Mouse (Mus musculus) midbrain, embryonic 13.5 days (tissue): ENCODE measurements at regions not wholly inside any gene's neighbourhood (a gene's known extent, or its start where the extent isn't known, plus 50 kb on each side); places are given as distances from the start of the nearest gene placed in this dataset.
A peak's percentile ranks its signal among the peaks of the same experiment; 100 is the strongest.

Experiments
- ATAC-seq: fragments of 200-750 bp; cut with Nextera tagmentation; 2 replicates; pipeline ENCODE4 v1.8.0; 2017; ENCODE audit warnings: mild to moderate bottlenecking, moderate TSS enrichment, moderate library complexity
- H3K27ac ChIP-seq: fragments of 300-500 bp; sonication (generic); 2 replicates; pipeline ENCODE4 v1.5.1; 2015; ENCODE audit warnings: inconsistent platforms, mild to moderate bottlenecking, moderate library complexity
- H3K27me3 ChIP-seq: fragments of 300-500 bp; sonication (generic); 2 replicates; pipeline ENCODE4 v1.6.1; 2015; ENCODE audit warnings: mild to moderate bottlenecking, inconsistent platforms
- H3K36me3 ChIP-seq: fragments of 300-500 bp; sonication (generic); 2 replicates; pipeline ENCODE4 v1.6.1; 2015; ENCODE audit warnings: mild to moderate bottlenecking, inconsistent platforms
- H3K4me1 ChIP-seq: fragments of 300-500 bp; sonication (generic); replicated peaks from 2 replicates; pipeline ENCODE4 v1.6.1; 2015; ENCODE audit warnings: inconsistent platforms
- H3K4me2 ChIP-seq: fragments of 300-500 bp; sonication (generic); replicated peaks from 2 replicates; pipeline ENCODE4 v1.6.1; 2015; ENCODE audit warnings: moderate library complexity, mild to moderate bottlenecking, inconsistent platforms
- H3K4me3 ChIP-seq: fragments of 300-500 bp; sonication (generic); replicated peaks from 2 replicates; pipeline ENCODE4 v1.5.1; 2015; ENCODE audit warnings: mild to moderate bottlenecking, inconsistent platforms
- H3K9ac ChIP-seq: fragments of 300-500 bp; sonication (generic); replicated peaks from 2 replicates; pipeline ENCODE4 v1.6.1; 2015; ENCODE audit warnings: mild to moderate bottlenecking, inconsistent platforms
- H3K9me3 ChIP-seq: fragments of 300-500 bp; sonication (generic); 2 replicates; pipeline ENCODE4 v1.6.1; 2016; ENCODE audit warnings: mild to moderate bottlenecking, inconsistent platforms
- WGBS: fragments of 180-500 bp; shearing (Covaris S2); methylation state at CpG from one replicate; pipeline ENCODE4 v1.1.7; 2015; 5-methylcytosine and 5-hydroxymethylcytosine counted together

DNA sequence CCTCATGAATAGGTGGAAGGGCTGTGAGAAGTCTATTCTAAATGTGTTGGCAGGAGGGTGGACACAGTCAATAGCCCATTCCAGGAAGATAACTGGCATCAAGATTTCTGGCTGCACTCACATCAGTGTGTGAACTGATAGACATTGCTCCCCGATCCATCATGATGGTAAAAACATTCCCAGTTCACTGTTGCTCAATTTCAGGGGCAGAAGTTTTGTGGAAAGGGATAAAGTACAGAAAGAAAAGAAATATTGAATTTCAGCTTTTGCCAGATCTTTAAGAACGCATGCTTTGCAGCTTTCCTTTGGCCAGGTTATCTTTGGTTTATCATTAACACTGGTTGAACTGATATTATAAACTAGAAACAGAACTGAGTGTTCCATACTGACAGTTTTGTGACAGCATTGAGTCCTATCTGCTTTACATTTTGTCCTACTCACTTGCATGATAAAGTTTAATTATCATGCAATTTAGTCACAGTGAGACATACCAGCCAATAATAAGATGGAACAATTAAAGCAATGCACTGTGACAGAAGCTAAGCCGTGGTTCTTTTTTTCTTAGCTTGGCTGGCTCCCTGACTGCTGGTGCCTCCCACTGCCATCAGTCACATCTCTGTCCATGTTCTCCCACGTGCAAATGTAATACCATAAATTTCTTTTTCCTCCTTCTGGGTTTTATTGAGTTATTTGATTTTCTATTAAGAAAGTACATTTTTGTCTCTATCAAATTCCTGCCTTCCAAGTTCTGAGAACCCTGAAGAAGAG, 302.1 kb downstream of the Etaa1 start:
- no peak for ATAC-seq
- Histone ChIP-seq H3K9me3 (no peaks in the 10 kb centered on the region), H3K9ac (no peak overlapping the region), H3K27me3 (no peaks in the 10 kb centered on the region), H3K27ac (no peak overlapping the region), H3K4me2 (no peak overlapping the region), H3K4me1 (no peaks in the 10 kb centered on the region), H3K36me3 (no peaks in the 10 kb centered on the region), H3K4me3 (no peak overlapping the region)
- WGBS = 62% methylated on average over 4 of the region's 4 CpGs

DNA sequence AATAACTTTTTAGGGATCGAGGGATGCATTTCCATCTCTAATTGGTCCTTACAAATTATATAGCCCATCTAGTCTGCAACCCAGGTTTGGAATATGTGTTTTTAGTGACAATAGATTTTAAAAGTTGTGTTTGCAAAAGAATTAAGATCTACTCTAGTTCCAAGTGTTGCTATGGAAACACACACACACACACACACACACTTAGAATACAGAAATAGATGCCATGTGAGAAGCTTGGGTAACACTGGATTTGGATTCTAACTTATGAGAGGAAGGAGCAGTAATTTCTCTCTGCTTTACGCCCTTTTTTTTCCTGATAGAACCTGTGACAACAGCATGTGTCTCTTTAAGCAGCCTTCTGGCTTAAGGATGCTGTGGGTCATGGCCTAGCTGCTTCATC, 297.8 kb downstream of the Etaa1 start:
- Histone ChIP-seq H3K9me3 (no peaks in the 10 kb centered on the region), H3K4me3 (no peak overlapping the region), H3K4me2 (no peak overlapping the region), H3K27ac (no peak overlapping the region), H3K27me3 (no peaks in the 10 kb centered on the region), H3K4me1 (peaks cover 10% of the 10 kb centered on the region; the same call in 1 of the 2 replicates), H3K9ac (no peak overlapping the region), H3K36me3 (no peaks in the 10 kb centered on the region)
- ATAC-seq = no peak
- WGBS = 93% methylated on average over 2 of the region's 2 CpGs

DNA sequence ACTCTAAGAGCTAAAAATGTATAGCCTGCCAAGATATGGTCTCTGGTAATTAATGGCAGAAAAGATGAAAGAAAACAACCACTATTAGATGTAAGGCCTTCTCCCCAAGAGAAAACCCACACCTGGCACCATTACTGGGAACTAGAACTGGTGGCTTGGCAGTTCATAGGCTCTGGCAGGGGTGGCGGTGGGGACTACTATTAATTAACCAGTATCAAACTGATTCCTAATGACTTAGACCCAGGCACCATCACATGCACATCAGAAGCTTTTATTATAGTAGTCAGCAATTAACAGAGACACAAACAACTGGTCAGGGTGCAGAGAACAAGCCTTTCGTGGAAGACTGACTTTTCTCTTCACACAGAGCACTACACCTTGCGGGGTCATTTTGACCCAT, 296.0 kb downstream of the Etaa1 start:
- Histone ChIP-seq H3K9me3 (no peaks in the 10 kb centered on the region), H3K27me3 (no peaks in the 10 kb centered on the region), H3K36me3 (no peaks in the 10 kb centered on the region), H3K4me1 (peaks cover 10% of the 10 kb centered on the region; the same call in 1 of the 2 replicates), H3K4me3 (no peak overlapping the region), H3K27ac (no peak overlapping the region; the same call in 1 of the 2 replicates), H3K9ac (no peak overlapping the region), H3K4me2 (no peak overlapping the region)
- 78% methylated on average over 3 of the region's 3 CpGs for WGBS
- ATAC-seq = peak; percentile 31; the same call in 1 of the 2 replicates

DNA sequence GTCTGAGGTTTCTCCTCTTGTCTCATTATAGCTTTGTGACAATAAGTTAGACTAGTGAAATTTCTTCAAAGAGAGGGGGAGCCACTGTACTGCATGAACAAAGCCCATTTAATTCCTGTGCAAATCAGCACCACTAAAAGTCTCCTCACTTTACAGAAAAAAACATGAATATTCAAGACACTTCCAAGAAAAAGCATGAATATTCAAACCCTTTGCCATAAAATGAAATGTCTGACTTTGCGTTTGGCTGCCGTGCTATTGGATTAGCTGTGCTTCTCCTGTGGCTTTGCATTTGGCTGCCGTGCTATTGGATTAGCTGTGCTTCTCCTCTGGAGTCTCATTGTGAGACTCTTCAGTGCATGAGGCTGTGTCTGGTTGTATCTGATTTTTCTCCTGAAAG, 295.4 kb downstream of the Etaa1 start:
- H3K4me3 ChIP-seq = no peak overlapping the region
- no peaks in the 10 kb centered on the region for H3K9me3 ChIP-seq
- ATAC-seq = peak; percentile 87
- no peak overlapping the region for H3K4me2 ChIP-seq
- H3K27ac ChIP-seq = no peak overlapping the region; the same call in 1 of the 2 replicates
- H3K36me3 ChIP-seq = no peaks in the 10 kb centered on the region
- no peak overlapping the region for H3K9ac ChIP-seq
- 11% methylated on average over 3 of the region's 3 CpGs for WGBS
- peaks cover 10% of the 10 kb centered on the region; the same call in 1 of the 2 replicates for H3K4me1 ChIP-seq
- no peaks in the 10 kb centered on the region for H3K27me3 ChIP-seq

DNA sequence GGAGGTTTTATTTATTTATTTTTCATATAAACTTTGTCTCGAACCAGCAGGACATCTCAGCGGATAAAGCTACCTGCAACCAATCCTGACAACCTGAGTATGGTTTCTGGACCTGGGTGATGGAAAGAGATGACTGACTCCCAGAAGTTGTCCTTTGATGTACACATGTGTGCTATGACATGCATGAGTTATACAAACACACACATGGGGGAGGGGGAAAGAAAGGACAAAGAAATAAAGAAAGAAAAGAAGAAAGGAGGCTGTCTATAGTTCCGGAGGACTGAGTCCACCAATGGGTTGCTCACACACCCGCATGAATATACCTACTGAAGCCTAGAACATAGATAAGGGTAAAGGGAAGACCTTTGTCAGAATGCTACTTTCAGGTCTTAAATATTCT, 295.0 kb downstream of the Etaa1 start:
- WGBS = 81% methylated on average over 4 of the region's 4 CpGs
- peak; percentile 10; the same call in 1 of the 2 replicates for ATAC-seq
- no peak overlapping the region for H3K27ac ChIP-seq

DNA sequence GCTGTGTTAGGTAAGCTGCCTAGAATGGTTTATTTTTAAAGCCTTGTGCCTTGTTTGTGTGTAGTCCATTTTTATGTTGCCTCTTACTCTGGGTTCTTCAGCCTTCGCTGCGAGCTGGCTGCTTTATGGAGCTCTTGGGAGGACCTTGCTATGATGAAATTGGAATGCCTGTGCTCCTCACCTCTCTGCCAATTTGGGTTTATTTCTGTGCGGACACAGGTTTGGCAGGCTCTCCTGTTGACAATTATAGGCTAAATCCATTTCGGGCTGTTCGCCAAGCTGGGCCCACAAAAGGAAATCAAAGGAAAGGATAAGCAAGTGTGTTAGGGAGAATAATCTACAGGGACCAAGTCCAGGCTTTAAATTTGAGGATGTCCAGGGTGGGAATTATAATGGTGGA, 289.8 kb downstream of the Etaa1 start:
- Histone ChIP-seq H3K27me3 (no peaks in the 10 kb centered on the region), H3K4me1 (no peaks in the 10 kb centered on the region), H3K9me3 (no peaks in the 10 kb centered on the region), H3K4me3 (no peak overlapping the region), H3K9ac (no peak overlapping the region), H3K27ac (no peak overlapping the region), H3K36me3 (no peaks in the 10 kb centered on the region), H3K4me2 (no peak overlapping the region)
- WGBS = 80% methylated on average over 5 of the region's 5 CpGs
- no peak for ATAC-seq

More for the DNA sequence above, 295.0 kb downstream of the Etaa1 start:
- H3K4me2 ChIP-seq = no peak overlapping the region
- H3K27me3 ChIP-seq = no peaks in the 10 kb centered on the region
- H3K4me1 ChIP-seq = peaks cover 10% of the 10 kb centered on the region; the same call in 1 of the 2 replicates
- no peak overlapping the region for H3K4me3 ChIP-seq
- no peaks in the 10 kb centered on the region for H3K36me3 ChIP-seq
- no peak overlapping the region for H3K9ac ChIP-seq
- H3K9me3 ChIP-seq = no peaks in the 10 kb centered on the region

DNA sequence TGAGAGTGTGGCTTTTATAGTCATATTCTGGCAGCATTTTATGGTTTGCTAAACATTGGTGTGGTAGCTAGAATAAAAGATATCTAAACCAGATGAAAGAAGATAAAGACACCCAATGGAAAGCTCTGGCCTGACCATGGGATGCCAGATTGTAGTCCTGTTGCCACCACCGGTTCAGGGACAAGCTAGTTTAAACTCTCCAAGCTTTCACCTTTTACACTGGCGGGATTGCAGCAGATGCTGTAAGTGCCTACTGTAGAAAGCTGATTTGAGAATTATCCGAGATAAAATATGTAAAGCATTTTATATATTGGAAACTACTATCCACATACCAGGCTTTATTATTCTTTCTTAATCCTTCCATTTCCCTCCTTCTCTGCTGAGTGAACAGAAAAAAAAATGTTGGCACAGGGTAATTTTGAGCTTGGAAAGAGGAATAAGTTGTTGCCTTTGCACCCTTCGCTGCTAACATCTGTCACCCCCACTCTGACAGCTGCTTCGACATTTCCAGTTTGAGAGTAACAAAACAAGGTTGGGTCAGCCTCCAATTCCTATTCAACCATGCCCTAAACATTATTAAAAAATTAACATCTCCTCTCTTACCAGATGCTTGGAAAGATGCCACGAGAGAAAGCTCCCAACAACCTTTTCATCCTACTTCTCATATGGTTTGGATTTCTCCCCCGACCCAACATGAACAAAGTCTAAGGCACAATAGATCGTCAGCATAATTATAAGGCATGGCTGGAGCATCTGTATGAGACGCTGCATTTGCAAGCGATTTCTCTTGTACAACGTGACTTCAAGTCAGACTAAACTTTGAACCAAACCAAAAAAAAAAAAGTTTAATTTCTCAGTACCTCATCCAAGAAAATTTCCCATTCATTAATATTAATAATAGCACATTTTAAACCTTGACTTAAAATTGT, 287.8 kb downstream of the Etaa1 start:
- H3K4me2 ChIP-seq = no peak overlapping the region
- H3K36me3 ChIP-seq = no peaks in the 10 kb centered on the region
- H3K9me3 ChIP-seq = no peaks in the 10 kb centered on the region
- H3K4me3 ChIP-seq = no peak overlapping the region
- no peaks in the 10 kb centered on the region for H3K4me1 ChIP-seq
- no peak overlapping the region for H3K9ac ChIP-seq
- no peak for ATAC-seq
- no peak overlapping the region for H3K27ac ChIP-seq
- H3K27me3 ChIP-seq = no peaks in the 10 kb centered on the region
- 76% methylated on average over 11 of the region's 11 CpGs for WGBS

DNA sequence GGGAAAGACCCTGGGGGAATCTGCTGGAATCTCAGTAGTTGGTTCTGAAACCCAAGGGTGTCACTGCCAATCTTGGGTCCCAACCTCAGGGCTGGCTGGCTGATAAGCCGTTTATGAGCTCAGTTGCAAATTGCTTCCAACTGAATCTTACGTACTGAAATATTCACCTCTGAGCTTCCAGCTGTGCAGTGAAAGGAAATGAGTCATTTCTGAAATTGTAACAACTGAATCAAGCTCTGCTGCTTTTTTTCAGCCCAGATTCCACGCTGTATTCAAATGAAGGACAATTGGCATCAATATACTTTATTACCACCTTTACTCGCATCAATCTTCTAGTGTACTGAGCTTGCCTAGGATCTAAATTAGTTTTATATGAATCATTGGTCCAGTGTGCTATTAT, 272.7 kb downstream of the Etaa1 start:
- H3K27ac ChIP-seq = no peak overlapping the region
- H3K9ac ChIP-seq = no peak overlapping the region
- H3K27me3 ChIP-seq = no peaks in the 10 kb centered on the region
- H3K4me1 ChIP-seq = no peaks in the 10 kb centered on the region
- ATAC-seq = no peak
- 83% methylated on average over 4 of the region's 4 CpGs for WGBS
- no peak overlapping the region for H3K4me2 ChIP-seq
- H3K4me3 ChIP-seq = no peak overlapping the region
- H3K9me3 ChIP-seq = peaks cover 6% of the 10 kb centered on the region
- no peaks in the 10 kb centered on the region for H3K36me3 ChIP-seq

DNA sequence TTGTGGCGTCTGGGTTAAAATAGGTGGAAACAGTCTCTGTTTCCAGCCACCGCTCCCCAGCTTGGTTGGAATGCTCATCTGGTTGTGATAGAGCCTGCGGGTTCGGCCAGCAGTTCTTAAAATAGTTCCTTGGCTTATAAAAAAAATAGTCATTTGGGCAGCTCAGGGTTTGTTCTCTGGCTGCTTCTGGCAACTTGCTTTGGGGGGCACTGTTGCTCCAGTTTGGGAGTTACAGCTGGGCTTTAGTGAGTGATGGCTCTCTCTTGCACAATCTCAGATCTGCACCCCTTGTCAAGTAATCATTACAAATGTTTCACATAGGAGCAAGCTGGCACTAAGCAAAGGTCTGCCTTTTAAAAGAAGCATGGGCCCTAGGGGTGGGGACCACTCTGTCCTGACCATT, 268.0 kb downstream of the Etaa1 start:
- no peak overlapping the region for H3K4me2 ChIP-seq
- no peak overlapping the region for H3K4me3 ChIP-seq
- H3K36me3 ChIP-seq = no peaks in the 10 kb centered on the region
- 60% methylated on average over 4 of the region's 4 CpGs for WGBS
- no peak overlapping the region for H3K27ac ChIP-seq
- H3K9ac ChIP-seq = no peak overlapping the region
- no peaks in the 10 kb centered on the region for H3K4me1 ChIP-seq
- ATAC-seq = peak; percentile 67; the same call in 1 of the 2 replicates
- no peaks in the 10 kb centered on the region for H3K27me3 ChIP-seq
- H3K9me3 ChIP-seq = peaks cover 6% of the 10 kb centered on the region

DNA sequence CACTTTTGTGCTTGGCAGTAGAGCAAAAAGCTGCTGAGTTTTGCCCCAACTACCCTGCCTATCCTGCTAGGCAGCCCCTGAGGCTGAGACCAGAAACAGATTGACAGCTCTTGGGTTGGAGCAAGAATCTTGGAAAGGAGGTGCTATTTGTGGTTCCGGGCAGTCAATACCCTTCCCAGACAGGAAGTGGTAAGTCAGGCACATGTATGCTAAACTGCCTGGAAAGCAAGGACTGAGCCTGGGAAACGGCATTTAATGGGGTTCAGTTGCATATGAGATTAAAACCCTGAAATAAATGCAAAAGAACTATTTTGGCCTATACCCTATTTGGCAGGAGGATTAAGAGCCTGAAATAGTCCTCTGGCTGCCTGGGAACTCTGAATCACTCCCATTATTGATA, 266.9 kb downstream of the Etaa1 start:
- Histone ChIP-seq H3K27ac (no peak overlapping the region), H3K9me3 (peaks cover 5% of the 10 kb centered on the region), H3K36me3 (no peaks in the 10 kb centered on the region), H3K4me3 (no peak overlapping the region), H3K4me2 (no peak overlapping the region), H3K4me1 (no peaks in the 10 kb centered on the region), H3K9ac (no peak overlapping the region), H3K27me3 (no peaks in the 10 kb centered on the region)
- WGBS = 66% methylated on average over 2 of the region's 2 CpGs
- ATAC-seq = no peak

DNA sequence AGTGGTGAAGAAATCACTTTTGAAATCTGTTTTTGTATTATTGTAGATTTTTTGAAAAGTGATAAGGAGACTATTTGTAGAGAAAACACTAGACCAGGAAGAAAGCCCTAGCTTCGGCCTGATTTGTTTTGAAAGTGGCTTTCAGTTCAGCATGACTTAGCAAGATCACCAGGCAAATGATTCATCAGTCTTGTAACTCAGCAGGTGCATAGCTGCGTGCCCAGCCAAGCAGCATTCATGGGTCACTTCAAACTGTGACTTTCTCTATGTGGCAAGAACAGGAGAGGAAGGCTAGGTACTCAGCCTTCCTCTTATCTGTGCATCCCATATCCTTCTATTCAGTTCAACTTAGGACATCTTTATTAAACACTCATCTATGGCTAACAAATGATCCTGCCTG, 259.5 kb downstream of the Etaa1 start:
- no peak overlapping the region for H3K4me3 ChIP-seq
- 25% methylated on average over 2 of the region's 2 CpGs for WGBS
- H3K9ac ChIP-seq = no peak overlapping the region
- no peaks in the 10 kb centered on the region for H3K36me3 ChIP-seq
- no peak overlapping the region for H3K4me2 ChIP-seq
- no peaks in the 10 kb centered on the region for H3K27me3 ChIP-seq
- no peaks in the 10 kb centered on the region for H3K4me1 ChIP-seq
- no peak for ATAC-seq
- no peaks in the 10 kb centered on the region for H3K9me3 ChIP-seq
- H3K27ac ChIP-seq = no peak overlapping the region

DNA sequence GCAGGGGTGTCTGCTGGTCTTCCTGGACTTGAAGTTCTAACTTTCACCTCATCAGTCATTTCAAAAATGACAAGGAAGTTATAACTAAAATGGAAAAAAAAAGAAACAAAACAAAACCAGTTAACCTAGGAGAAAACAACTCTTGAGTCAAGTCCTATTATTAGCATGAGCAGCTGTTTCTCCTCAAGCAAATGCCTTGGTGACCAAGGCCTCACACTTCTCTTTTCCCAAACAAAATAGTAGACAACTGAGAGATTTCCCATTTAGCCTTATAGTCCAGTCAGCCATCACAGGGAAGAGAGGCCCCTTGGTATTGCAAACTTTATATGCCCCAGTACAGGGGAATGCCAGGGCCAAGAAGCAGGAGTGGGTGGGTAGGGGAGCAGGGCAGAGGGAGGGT, 244.9 kb downstream of the Etaa1 start:
- Histone ChIP-seq H3K27ac (no peak overlapping the region), H3K36me3 (no peaks in the 10 kb centered on the region), H3K4me2 (no peak overlapping the region), H3K9me3 (0 out of 2 replicates have a peak, but pooled peaks cover 4% of the 10 kb centered on the region), H3K9ac (no peak overlapping the region), H3K4me3 (no peak overlapping the region), H3K27me3 (no peaks in the 10 kb centered on the region), H3K4me1 (no peaks in the 10 kb centered on the region)
- ATAC-seq = no peak
